Mouse (Mus musculus) limb, embryonic 11.5 days (tissue): ENCODE measurements at regions not wholly inside any gene's neighbourhood (a gene's known extent, or its start where the extent isn't known, plus 50 kb on each side); places are given as distances from the start of the nearest gene placed in this dataset.

Experiments
- ATAC-seq: fragments of 200-750 bp; cut with Nextera tagmentation; 2 replicates; pipeline ENCODE4 v1.8.0; 2017; ENCODE audit warnings: low read depth; ENCODE audit not compliant: insufficient number of reproducible peaks, low FRiP score, low TSS enrichment
- DNase-seq: peaks from one replicate; pipeline ENCODE4 v3.0.0-alpha.2; 2015; ENCODE audit warnings: low spot score
- H3K27ac ChIP-seq: fragments of 300-500 bp; sonication (generic); replicated peaks from 2 replicates; pipeline ENCODE4 v1.5.1; 2014; ENCODE audit warnings: low read depth, mild to moderate bottlenecking, low read length
- H3K27me3 ChIP-seq: fragments of 300-500 bp; sonication (generic); 2 replicates; pipeline ENCODE4 v1.6.1; 2014; ENCODE audit warnings: mild to moderate bottlenecking, low read length, mixed read lengths; ENCODE audit not compliant: control insufficient read depth, insufficient read depth
- H3K36me3 ChIP-seq: fragments of 300-500 bp; sonication (generic); 2 replicates; pipeline ENCODE4 v1.6.1; 2014; ENCODE audit warnings: mild to moderate bottlenecking, low read length, moderate library complexity, mixed read lengths; ENCODE audit not compliant: control insufficient read depth, insufficient read depth
- H3K4me1 ChIP-seq: fragments of 300-500 bp; sonication (generic); 2 replicates; pipeline ENCODE4 v1.6.1; 2014; ENCODE audit warnings: low read length, mixed read lengths; ENCODE audit not compliant: control insufficient read depth, insufficient read depth
- H3K4me2 ChIP-seq: fragments of 300-500 bp; sonication (generic); 2 replicates; pipeline ENCODE4 v1.6.1; 2014; ENCODE audit warnings: low read depth, mild to moderate bottlenecking, moderate library complexity; ENCODE audit not compliant: severe bottlenecking
- H3K4me3 ChIP-seq: fragments of 300-500 bp; sonication (generic); 2 replicates; pipeline ENCODE4 v1.5.1; 2014; ENCODE audit warnings: low read depth, low read length
- H3K9ac ChIP-seq: fragments of 300-500 bp; sonication (generic); 2 replicates; pipeline ENCODE4 v1.6.1; 2014; ENCODE audit warnings: mild to moderate bottlenecking, low read length
- H3K9me3 ChIP-seq: fragments of 300-500 bp; sonication (generic); 2 replicates; pipeline ENCODE4 v1.6.1; 2016; ENCODE audit warnings: low read length; ENCODE audit not compliant: control insufficient read depth
- WGBS: fragments of 180-500 bp; shearing (Covaris S2); extraction: QIAGEN DNeasy Blood & Tissue Kit; methylation state at CpG from one replicate; pipeline ENCODE4 v1.1.7; 2014; 5-methylcytosine and 5-hydroxymethylcytosine counted together

DNA sequence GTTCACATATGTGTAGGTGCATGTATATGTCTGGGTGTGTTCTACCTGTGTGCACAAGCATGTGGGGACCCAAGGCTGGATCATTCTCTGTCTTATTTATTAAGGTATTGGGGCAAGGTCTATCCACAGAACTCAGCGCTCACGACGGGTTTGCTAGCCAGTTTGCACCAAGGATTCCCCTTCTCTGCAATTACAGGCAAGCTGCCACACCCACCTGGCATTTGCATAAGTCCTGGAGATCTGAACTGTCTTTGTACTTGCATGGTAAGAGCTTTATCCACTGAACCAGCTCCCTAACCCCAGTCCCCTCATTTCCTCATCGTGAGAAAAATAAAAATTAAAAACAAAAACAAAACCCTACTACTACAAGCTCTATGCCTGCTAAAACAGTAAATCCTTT lies 71.6 kb downstream of the Lao1 start:
- Histone ChIP-seq H3K9ac (no peak overlapping the region), H3K4me1 (no peaks in the 10 kb centered on the region), H3K4me3 (no peak overlapping the region), H3K36me3 (no peaks in the 10 kb centered on the region), H3K27me3 (no peaks in the 10 kb centered on the region), H3K9me3 (no peaks in the 10 kb centered on the region), H3K27ac (no peak overlapping the region), H3K4me2 (no peak overlapping the region)
- WGBS, result 61% methylated on average over 4 of the region's 4 CpGs
- ATAC-seq, result no peak
- no peak for DNase-seq

DNA sequence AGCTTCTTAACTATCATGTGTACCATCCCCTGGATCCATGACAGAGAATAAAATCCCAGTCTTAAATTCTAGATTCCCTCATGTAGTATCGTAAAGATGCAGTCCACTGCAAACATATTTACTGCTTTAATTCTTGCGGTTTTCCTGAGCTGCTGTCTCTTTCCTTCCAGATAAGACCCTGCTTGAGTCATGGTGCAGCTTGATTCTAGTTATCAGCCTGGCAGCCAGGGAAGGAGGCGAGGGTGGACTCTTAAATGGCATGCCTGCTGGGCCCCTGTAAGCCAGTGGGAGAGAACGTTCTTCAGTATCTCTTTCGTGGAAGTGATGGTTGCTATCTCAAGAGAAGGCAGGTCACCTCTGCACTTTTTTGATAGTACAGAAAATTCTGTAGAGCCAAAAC lies 71.9 kb upstream of the Slc2a1 start:
- no peak overlapping the region for H3K4me2 ChIP-seq
- no peaks in the 10 kb centered on the region for H3K36me3 ChIP-seq
- H3K4me1 ChIP-seq, result no peaks in the 10 kb centered on the region
- no peak overlapping the region for H3K9ac ChIP-seq
- no peak overlapping the region for H3K27ac ChIP-seq
- 86% methylated on average over 5 of the region's 5 CpGs for WGBS
- H3K4me3 ChIP-seq, result no peak overlapping the region
- H3K27me3 ChIP-seq, result no peaks in the 10 kb centered on the region
- no peaks in the 10 kb centered on the region for H3K9me3 ChIP-seq
- DNase-seq, result no peak
- no peak for ATAC-seq

DNA sequence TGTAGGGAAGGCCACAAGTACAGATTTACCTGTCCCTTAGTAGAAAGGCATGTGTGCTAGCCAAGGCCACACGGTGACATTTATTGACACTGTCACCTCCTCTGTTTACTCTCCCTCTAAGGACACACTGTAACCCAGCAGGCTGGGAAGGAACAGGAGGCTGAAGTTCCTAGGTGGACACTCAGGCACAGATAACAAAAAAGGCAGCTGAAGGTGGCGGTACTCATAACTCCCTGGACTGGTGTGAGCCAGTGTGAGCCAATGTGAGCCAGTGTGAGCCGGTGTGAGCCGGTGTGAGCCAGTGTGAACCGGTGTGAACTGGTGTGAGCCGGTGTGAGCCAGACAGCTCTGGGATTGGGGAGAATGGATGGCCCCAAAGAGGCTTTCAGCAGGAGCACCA lies 68.5 kb upstream of the Slc2a1 start:
- no peaks in the 10 kb centered on the region for H3K27me3 ChIP-seq
- H3K9ac ChIP-seq, result no peak overlapping the region
- H3K36me3 ChIP-seq, result no peaks in the 10 kb centered on the region
- no peak overlapping the region for H3K4me3 ChIP-seq
- no peak overlapping the region for H3K4me2 ChIP-seq
- WGBS, result 86% methylated on average over 6 of the region's 6 CpGs
- ATAC-seq, result no peak
- DNase-seq, result no peak
- H3K9me3 ChIP-seq, result no peaks in the 10 kb centered on the region
- no peak overlapping the region for H3K27ac ChIP-seq
- peaks cover 3% of the 10 kb centered on the region; the same call in 1 of the 2 replicates for H3K4me1 ChIP-seq

DNA sequence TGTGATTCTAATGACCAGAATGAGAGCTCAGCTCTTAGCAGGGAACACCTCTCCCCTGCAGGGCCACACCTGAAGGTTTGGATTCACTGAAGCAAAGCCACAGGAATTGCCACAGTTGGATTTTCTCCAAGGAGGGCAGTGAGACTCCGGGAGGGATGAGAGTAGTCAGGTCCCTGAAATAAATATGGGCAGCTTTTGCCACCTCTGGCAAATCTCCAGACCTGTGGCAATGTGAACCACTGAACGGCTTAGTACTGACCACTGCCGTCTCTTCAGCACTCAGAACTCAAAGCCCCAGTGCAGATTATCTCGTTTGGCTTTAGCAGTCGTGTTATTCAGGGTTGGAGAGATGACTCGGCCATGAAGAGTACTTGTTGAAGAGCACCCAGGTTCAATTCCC lies 66.9 kb upstream of the Slc2a1 start:
- Histone ChIP-seq H3K4me3 (no peak overlapping the region), H3K36me3 (no peaks in the 10 kb centered on the region), H3K4me2 (no peak overlapping the region), H3K9me3 (no peaks in the 10 kb centered on the region), H3K27ac (no peak overlapping the region), H3K27me3 (no peaks in the 10 kb centered on the region), H3K9ac (no peak overlapping the region), H3K4me1 (peaks cover 3% of the 10 kb centered on the region; the same call in 1 of the 2 replicates)
- ATAC-seq, result no peak
- WGBS, result 72% methylated on average over 6 of the region's 6 CpGs
- no peak for DNase-seq

DNA sequence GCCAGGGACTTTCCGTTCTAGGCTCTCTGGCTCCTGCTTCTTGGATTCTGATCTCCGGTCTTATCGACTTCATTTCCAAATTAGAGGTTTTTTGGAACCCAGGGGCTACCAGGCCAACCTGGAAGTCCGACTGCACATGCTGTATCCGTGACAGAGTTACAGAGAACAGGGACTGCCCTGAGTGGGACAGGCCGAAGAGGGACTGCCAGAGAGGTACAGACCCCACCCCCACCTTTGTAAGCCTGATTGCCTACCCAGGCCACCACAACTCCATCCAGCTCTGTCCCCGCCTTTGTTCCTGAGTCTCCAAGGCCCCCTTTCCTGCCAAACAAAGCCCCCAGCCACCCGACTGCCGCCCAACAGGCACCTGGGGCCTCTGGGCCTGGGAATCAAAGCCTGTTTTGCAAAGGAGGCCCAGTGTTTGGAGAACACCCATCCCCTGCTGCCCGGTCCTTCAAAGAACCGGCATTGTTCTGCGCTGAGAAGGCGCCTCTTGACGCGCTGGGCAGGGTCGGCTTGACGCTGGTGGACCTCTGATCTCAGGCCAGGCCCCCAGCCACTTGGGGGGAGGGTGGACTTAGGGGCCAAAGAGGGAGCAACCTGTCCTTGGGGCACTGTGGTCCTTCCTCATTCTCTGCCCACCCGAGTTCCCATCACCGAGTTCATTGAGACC lies 64.4 kb upstream of the Slc2a1 start:
- H3K36me3 ChIP-seq, result no peaks in the 10 kb centered on the region
- no peak overlapping the region for H3K4me2 ChIP-seq
- no peaks in the 10 kb centered on the region for H3K27me3 ChIP-seq
- H3K27ac ChIP-seq, result no peak overlapping the region
- DNase-seq (no peak), ATAC-seq (no peak)
- H3K4me1 ChIP-seq, result peaks cover 3% of the 10 kb centered on the region; the same call in 1 of the 2 replicates
- no peaks in the 10 kb centered on the region for H3K9me3 ChIP-seq
- no peak overlapping the region for H3K4me3 ChIP-seq
- peak overlapping the region; percentile 27; the same call in 1 of the 2 replicates for H3K9ac ChIP-seq
- WGBS, result 51% methylated on average over 19 of the region's 19 CpGs

DNA sequence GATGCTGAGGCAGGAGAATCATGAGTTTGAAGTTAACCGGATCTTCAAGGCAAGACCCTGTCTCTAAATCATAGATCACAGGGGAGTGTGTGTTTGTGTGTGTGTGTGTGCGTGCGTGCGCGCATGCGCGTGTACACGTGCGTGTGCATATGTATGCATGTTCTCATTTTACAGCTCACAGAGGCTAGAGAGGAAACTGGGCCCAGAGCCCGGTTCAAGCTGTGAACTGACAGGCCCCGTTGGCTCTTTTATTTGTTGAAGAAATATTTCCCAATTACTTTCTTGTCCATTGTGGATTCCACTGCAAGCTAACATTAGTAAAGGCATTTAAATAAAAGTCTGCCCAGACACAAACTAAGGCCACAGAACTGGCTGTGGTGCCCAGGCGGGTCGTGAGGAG lies 63.7 kb upstream of the Slc2a1 start:
- Histone ChIP-seq H3K4me2 (no peak overlapping the region), H3K27ac (no peak overlapping the region), H3K4me3 (no peak overlapping the region), H3K4me1 (peaks cover 3% of the 10 kb centered on the region; the same call in 1 of the 2 replicates), H3K36me3 (no peaks in the 10 kb centered on the region), H3K9me3 (no peaks in the 10 kb centered on the region), H3K27me3 (no peaks in the 10 kb centered on the region), H3K9ac (no peak overlapping the region)
- WGBS, result 94% methylated on average over 13 of the region's 13 CpGs
- DNase-seq (no peak), ATAC-seq (no peak)

DNA sequence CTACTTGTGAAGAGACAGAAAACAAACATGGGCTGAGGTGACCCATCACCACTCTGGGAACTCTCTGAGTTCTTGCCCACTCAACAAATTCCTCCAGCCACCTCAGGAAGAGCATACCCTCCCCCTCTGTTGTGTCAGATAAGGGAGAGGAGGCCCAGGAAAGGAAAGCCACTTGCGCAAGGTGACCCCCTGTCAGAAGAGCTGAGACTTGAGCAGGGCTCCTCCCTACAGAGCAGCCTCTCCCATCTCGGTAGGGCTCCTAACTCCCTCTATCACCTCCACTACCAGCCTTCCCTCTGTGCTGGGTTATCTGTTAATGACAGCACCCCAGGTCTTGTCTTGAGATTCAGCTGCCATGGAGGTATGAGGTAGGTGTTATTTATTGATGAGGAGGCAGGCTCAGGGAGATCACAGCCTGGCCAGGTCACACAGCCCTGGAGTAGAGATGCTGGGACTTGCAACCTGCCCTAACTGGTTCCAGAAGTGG lies 57.6 kb upstream of the Slc2a1 start:
- H3K4me3 ChIP-seq, result no peak overlapping the region
- no peaks in the 10 kb centered on the region for H3K4me1 ChIP-seq
- no peak overlapping the region for H3K27ac ChIP-seq
- H3K36me3 ChIP-seq, result no peaks in the 10 kb centered on the region
- H3K27me3 ChIP-seq, result no peaks in the 10 kb centered on the region
- 44% methylated on average over 2 of the region's 2 CpGs for WGBS
- no peak for DNase-seq
- ATAC-seq, result no peak
- no peak overlapping the region for H3K4me2 ChIP-seq
- no peaks in the 10 kb centered on the region for H3K9me3 ChIP-seq
- H3K9ac ChIP-seq, result no peak overlapping the region

DNA sequence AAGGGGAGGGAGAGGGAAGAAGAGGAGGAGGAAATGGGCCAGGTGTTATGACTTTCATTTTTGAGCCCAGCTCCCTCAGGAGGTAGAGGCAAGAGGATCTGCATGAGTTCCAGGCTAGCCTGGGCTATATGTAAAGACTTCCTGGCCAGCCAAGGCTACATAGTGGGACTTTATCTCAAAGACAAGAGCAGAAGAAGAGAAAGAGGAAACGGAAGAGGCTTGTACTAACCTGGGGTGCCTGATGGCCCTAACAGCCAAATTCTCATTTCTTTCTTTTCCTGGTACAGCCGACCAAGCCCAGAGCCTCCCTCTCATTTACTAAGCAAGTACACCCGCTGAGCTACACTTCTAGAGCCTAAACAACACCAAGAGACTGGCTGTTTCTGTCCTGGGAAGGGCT lies 56.0 kb upstream of the Slc2a1 start:
- no peak for ATAC-seq

DNA sequence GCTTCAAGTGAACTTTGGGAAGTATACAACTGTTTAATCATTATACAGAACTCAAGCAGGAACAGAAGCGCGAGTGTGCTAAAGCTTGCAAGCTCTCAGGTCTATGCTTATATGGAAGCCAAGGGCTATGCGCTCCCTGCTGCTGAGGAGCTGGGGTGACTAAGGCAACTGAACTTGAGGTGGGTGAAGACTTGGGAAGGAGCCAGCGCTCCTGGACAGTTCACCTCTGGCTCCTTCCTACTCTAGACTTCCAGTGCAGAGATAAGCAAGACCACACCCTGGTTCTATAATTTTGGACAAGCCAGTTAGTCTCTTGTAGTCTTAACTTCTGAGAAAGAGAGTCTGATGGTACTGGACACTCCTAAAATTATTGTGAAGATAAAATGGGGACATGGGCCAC lies 55.3 kb upstream of the Slc2a1 start:
- no peak for ATAC-seq
- 93% methylated on average over 4 of the region's 4 CpGs for WGBS
- Histone ChIP-seq H3K36me3 (no peaks in the 10 kb centered on the region), H3K4me2 (no peak overlapping the region), H3K4me3 (no peak overlapping the region), H3K27me3 (no peaks in the 10 kb centered on the region), H3K9ac (no peak overlapping the region), H3K4me1 (no peaks in the 10 kb centered on the region), H3K9me3 (no peaks in the 10 kb centered on the region), H3K27ac (no peak overlapping the region)
- no peak for DNase-seq

More for the DNA sequence above, 56.0 kb upstream of the Slc2a1 start:
- no peak for DNase-seq
- no peak overlapping the region for H3K4me3 ChIP-seq
- no peaks in the 10 kb centered on the region for H3K36me3 ChIP-seq
- H3K9me3 ChIP-seq, result no peaks in the 10 kb centered on the region
- H3K4me1 ChIP-seq, result no peaks in the 10 kb centered on the region
- WGBS, result 67% methylated on average over 3 of the region's 3 CpGs
- H3K9ac ChIP-seq, result no peak overlapping the region
- H3K27me3 ChIP-seq, result no peaks in the 10 kb centered on the region
- no peak overlapping the region for H3K27ac ChIP-seq
- H3K4me2 ChIP-seq, result no peak overlapping the region
